Mouse (Mus musculus) CH12.LX (cell line): ENCODE measurements around the gene Fthl17f. TPM values are rescaled to one million over a fixed set of nuclear protein-coding genes. Genes with fewer than 3 reads are reported as not detected.
A peak's percentile ranks its signal among the peaks of the same experiment; 100 is the strongest.
"Not testable (repeated sequence)": the region's sequence is repeated elsewhere in the genome, so short reads cannot be mapped to it uniquely, and the experiment has no call there.

Experiments
- DNase-seq: peaks from one replicate; pipeline ENCODE4 v3.0.0-alpha.2; 2013; ENCODE audit errors: extremely low read depth
- H3K27ac ChIP-seq: 2 replicates; pipeline ENCODE4 v1.5.1; 2012; ENCODE audit warnings: low read depth, mild to moderate bottlenecking, control low read depth, moderate library complexity; ENCODE audit not compliant: insufficient read depth
- H3K27me3 ChIP-seq: replicated peaks from 2 replicates; pipeline ENCODE3; 2012; ENCODE audit warnings: inconsistent platforms
- H3K36me3 ChIP-seq, 2 experiments: replicated peaks in 1 of 2; 2 replicates each; pipeline versions ENCODE3 to v1.6.1; 2012; ENCODE audit warnings: inconsistent platforms in 1 of 2, low read length in 1 of 2, mild to moderate bottlenecking in 1 of 2, mixed read lengths in 1 of 2, moderate library complexity in 1 of 2; ENCODE audit not compliant: control insufficient read depth in 1 of 2, insufficient read depth in 1 of 2
- H3K4me1 ChIP-seq, 2 experiments: 2 replicates each; pipeline ENCODE4 v1.6.1; 2012; ENCODE audit warnings: inconsistent platforms in 1 of 2, moderate library complexity in 1 of 2; ENCODE audit not compliant: insufficient read depth in 2 of 2, control insufficient read depth in 1 of 2
- H3K4me2 ChIP-seq: 2 replicates; pipeline ENCODE4 v1.6.1; 2012; ENCODE audit warnings: low read depth, mild to moderate bottlenecking, control low read depth; ENCODE audit not compliant: poor library complexity, insufficient read depth, severe bottlenecking
- H3K4me3 ChIP-seq, 3 experiments: fragments of 150-350 bp in 1 of 3; sonication (generic) in 1 of 3; replicated peaks in 1 of 3; 2 replicates each; pipeline versions ENCODE3 to v1.5.1; 2011 to 2012; ENCODE audit warnings: low read depth in 2 of 3, low read length in 2 of 3, mild to moderate bottlenecking in 2 of 3, moderate library complexity in 2 of 3, control low read depth in 1 of 3, improper control_type of control experiment in 1 of 3, inconsistent platforms in 1 of 3, mixed read lengths in 1 of 3; ENCODE audit not compliant: poor library complexity in 1 of 3
- H3K79me2 ChIP-seq: replicated peaks from 2 replicates; pipeline ENCODE4 v1.6.1; 2012; ENCODE audit warnings: mild to moderate bottlenecking, moderate library complexity; ENCODE audit not compliant: control insufficient read depth, poor library complexity, insufficient read depth, severe bottlenecking; ENCODE audit errors: extremely low read depth
- H3K9ac ChIP-seq: 2 replicates; pipeline ENCODE4 v1.6.1; 2012; ENCODE audit warnings: low read depth, mild to moderate bottlenecking, control low read depth, moderate library complexity; ENCODE audit not compliant: insufficient read depth
- H3K9me3 ChIP-seq: replicated peaks from 2 replicates; pipeline ENCODE3; 2012; ENCODE audit warnings: low read length, inconsistent platforms, mixed read lengths
- BHLHE40 ChIP-seq: IDR thresholded peaks from 2 replicates; pipeline ENCODE4 v1.6.1; 2011; ENCODE audit warnings: mild to moderate bottlenecking, low read depth, low read length, improper control_type of control experiment
- CHD2 ChIP-seq: IDR thresholded peaks from 2 replicates; pipeline ENCODE4 v1.6.1; 2011; ENCODE audit warnings: low read length, improper control_type of control experiment
- CTCF ChIP-seq, 2 experiments: IDR thresholded peaks in 1 of 2; conservative IDR thresholded peaks in 1 of 2; 2 replicates each; pipeline ENCODE4 v1.5.1; 2011 to 2012; ENCODE audit warnings: low read depth in 2 of 2, low read length in 2 of 2, improper control_type of control experiment in 1 of 2, inconsistent platforms in 1 of 2, mild to moderate bottlenecking in 1 of 2, moderate library complexity in 1 of 2
- EP300 ChIP-seq: IDR thresholded peaks from 2 replicates; pipeline ENCODE4 v1.6.1; 2011; ENCODE audit warnings: low read length, improper control_type of control experiment
- ETS1 ChIP-seq: conservative IDR thresholded peaks from 2 replicates; pipeline ENCODE4 v1.6.1; 2012; ENCODE audit warnings: low read depth, mild to moderate bottlenecking, inconsistent platforms, low read length, improper control_type of control experiment, moderate library complexity
- IRF4 ChIP-seq: IDR thresholded peaks from 2 replicates; pipeline ENCODE4 v1.6.1; 2014; ENCODE audit warnings: low read depth, mild to moderate bottlenecking, inconsistent platforms, low read length, improper control_type of control experiment
- MAX ChIP-seq: IDR thresholded peaks from 2 replicates; pipeline ENCODE4 v1.6.1; 2011; ENCODE audit warnings: low read length, improper control_type of control experiment
- MEF2A ChIP-seq: IDR thresholded peaks from 2 replicates; pipeline ENCODE4 v1.6.1; 2014; ENCODE audit warnings: low read depth, mild to moderate bottlenecking, inconsistent platforms, low read length, improper control_type of control experiment, borderline replicate concordance
- RAD21 ChIP-seq: IDR thresholded peaks from 2 replicates; pipeline ENCODE4 v1.6.1; 2011; ENCODE audit warnings: low read depth, mild to moderate bottlenecking, low read length, improper control_type of control experiment, moderate library complexity
- SIN3A ChIP-seq: IDR thresholded peaks from 2 replicates; pipeline ENCODE4 v1.6.1; 2012; ENCODE audit warnings: low read length, improper control_type of control experiment, inconsistent platforms
- SMC3 ChIP-seq: IDR thresholded peaks from 2 replicates; pipeline ENCODE4 v1.6.1; 2011; ENCODE audit warnings: low read depth, low read length, improper control_type of control experiment
- ZKSCAN1 ChIP-seq: IDR thresholded peaks from 2 replicates; pipeline ENCODE4 v1.6.1; 2012; ENCODE audit warnings: low read depth, inconsistent platforms, low read length, improper control_type of control experiment, borderline replicate concordance
- ZMIZ1 ChIP-seq: IDR thresholded peaks from 2 replicates; pipeline ENCODE4 v1.6.1; 2012; ENCODE audit warnings: low read depth, mild to moderate bottlenecking, inconsistent platforms, low read length, improper control_type of control experiment
- dilution Hi-C: fragments of 300-500 bp; cut with MboI; formaldehyde crosslinking; loops from 2 replicates; pipeline ENCODE4 v1.14.3; 2020; ENCODE audit warnings: low sequenced_read_pairs; ENCODE audit not compliant: extremely low pct_unique_long_range_greater_than_20kb, extremely low pct_ligation_motif_present
- in situ Hi-C: fragments of 300-500 bp; cut with MboI; formaldehyde crosslinking; loops from 3 replicates; pipeline ENCODE4 v1.14.3; 2019; ENCODE audit warnings: low sequenced_read_pairs, low pct_ligation_motif_present, low pct_unique_long_range_greater_than_20kb, mixed read lengths
- polyA plus RNA-seq: library from polyadenylated mRNA; unstranded; fragments of >175 nt; gene quantifications from 2 replicates; pipeline ENCODE4 v1.2.1, GENCODE M21; 2012; ENCODE audit warnings: low read depth; ENCODE audit not compliant: insufficient read length
- total RNA-seq, 2 experiments: library from RNA; depleted of rRNA; stranded (reverse); fragments of 300-350 nt in 1 of 2; fragments of >200 nt in 1 of 2; gene quantifications; 2 replicates each; pipeline ENCODE4 v1.2.3; 2012 to 2014

Gene Fthl17f
- total and polyA plus RNA-seq, 3 experiments, result not detected

- dilution Hi-C loops, H3K9me3 ChIP-seq, H3K4me2 ChIP-seq, DNase-seq, H3K27ac ChIP-seq, H3K9ac ChIP-seq, H3K4me3 ChIP-seq, H3K36me3 ChIP-seq, H3K4me1 ChIP-seq, H3K79me2 ChIP-seq, H3K27me3 ChIP-seq, in situ Hi-C loops: not testable (repeated sequence)
- peak in 1 of 2 experiments; percentile 26; a peak in 1 of 4 replicates for TF ChIP-seq CTCF (conservative IDR thresholded peaks at IDR 0.05 in 1 of 2, IDR thresholded peaks at IDR 0.05 in 1 of 2; ENCODE audit: low read depth in 2 of 2, low read length in 2 of 2)
Observed at GRCm38 (mm10) chrX:9041611-9042010, 21.2 kb upstream of the Fthl17f start.

DNA sequence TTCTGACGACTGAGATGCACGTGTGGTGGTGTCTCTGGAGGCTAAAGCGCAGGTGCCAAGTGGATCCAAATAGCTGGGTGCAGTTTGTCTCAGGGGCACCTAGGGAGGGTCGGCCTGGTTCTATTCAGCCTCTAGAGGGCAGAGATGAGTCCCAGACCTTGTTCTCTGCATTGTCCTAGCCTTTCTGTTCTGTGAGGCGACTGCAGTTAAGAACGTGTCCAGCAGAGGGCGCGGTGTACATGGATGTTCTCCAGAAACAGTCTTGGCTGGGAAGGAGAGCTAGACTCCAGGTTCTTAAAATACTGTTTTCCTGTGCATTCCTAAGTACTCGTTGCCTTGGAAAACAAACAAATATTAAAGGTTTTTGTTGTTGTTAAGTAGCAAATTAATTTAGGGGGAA is 1.9 kb upstream of the Fthl17f start:
- not testable (repeated sequence) for H3K4me3 ChIP-seq, H3K27ac ChIP-seq
- DNase-seq, result peak; percentile 3
- peak in 1 of 2 experiments; percentile 52; a peak in 2 of 4 replicates for TF ChIP-seq CTCF (conservative IDR thresholded peaks at IDR 0.05 in 1 of 2, IDR thresholded peaks at IDR 0.05 in 1 of 2; ENCODE audit: low read depth in 2 of 2, low read length in 2 of 2)
- TF ChIP-seq, all 38 proteins: peak for 1; not testable (repeated sequence) for 37
- H3K9ac ChIP-seq, H3K36me3 ChIP-seq, H3K27me3 ChIP-seq, H3K79me2 ChIP-seq, in situ Hi-C loops, dilution Hi-C loops, H3K4me2 ChIP-seq, H3K9me3 ChIP-seq, H3K4me1 ChIP-seq: not testable (repeated sequence)

DNA sequence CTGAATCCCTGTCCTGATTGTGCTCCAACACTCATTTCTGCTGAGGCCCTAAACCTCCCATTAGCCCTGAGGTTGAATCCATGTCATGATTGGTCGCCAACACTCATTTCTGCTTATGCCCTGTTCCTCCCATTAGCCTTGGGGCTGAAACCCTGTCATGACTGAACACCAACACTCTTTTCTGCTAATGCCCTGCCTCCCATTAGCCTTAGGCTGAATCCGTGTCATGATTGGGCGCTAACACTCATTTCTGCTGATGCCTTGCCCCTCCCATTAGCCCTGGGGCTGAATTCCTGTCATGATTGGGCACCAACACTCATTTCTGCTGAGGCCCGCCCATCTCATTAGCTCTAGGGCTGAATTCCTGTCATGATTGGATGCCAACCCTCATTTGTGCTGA is 714 bp upstream of the Fthl17f start:
- Histone ChIP-seq H3K4me1 (no peaks in the 10 kb centered on the region), H3K9ac (no peak overlapping the region), H3K9me3 (no peaks in the 10 kb centered on the region), H3K4me2 (no peak overlapping the region), H3K27ac (no peak overlapping the region), H3K36me3 (no peaks in the 10 kb centered on the region), H3K27me3 (no peaks in the 10 kb centered on the region), H3K4me3 (no peak overlapping the region), H3K79me2 (no peaks in the 10 kb centered on the region)
- no peak for DNase-seq
- in situ Hi-C loops (no loop called here), dilution Hi-C loops (no loop called here)
- no peak for TF ChIP-seq BHLHE40
- TF ChIP-seq ETS1, result no peak
- no peak for TF ChIP-seq MAX
- TF ChIP-seq CTCF (conservative IDR thresholded peaks at IDR 0.05 in 1 of 2, IDR thresholded peaks at IDR 0.05 in 1 of 2; ENCODE audit: low read depth in 2 of 2, low read length in 2 of 2), result no peak
- no peak for TF ChIP-seq ZMIZ1
- no peak for TF ChIP-seq CHD2
- no peak for TF ChIP-seq EP300
- TF ChIP-seq ZKSCAN1, result no peak
- no peak for TF ChIP-seq SIN3A
- TF ChIP-seq SMC3, result no peak
- no peak for TF ChIP-seq IRF4
- no peak for TF ChIP-seq MEF2A
- TF ChIP-seq RAD21, result no peak
